Mouse (Mus musculus): ENCODE data around the gene Ip6k1. TPM values are rescaled to one million over a fixed set of nuclear protein-coding genes. Genes with fewer than 3 reads are reported as not detected.

Ip6k1 gene
- total and polyA plus RNA-seq, 2 experiments from 2014 or later: 25.4 to 102 TPM

DNA sequence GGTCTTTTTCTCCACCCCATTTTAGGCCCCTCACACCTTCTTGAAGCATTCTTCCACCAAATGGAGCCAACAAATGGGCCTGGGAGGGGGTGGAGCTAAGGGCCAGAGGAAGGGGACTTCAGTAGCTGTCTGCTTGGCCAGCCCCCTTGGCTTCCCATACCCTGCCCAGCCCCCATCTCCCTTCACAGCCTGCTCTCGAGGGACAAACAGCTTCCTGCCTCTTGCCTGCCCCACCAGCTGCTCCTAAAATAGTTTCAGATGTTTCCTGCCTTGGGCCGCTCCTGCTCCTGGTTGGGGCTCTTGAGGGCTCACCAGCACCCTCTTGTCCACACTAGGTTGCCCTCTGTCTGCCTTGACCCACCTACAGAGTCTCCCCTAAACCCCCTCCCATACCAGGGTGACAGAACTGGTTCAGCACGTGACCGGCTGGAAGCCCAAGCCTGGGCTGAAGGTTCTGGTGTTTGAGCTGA lies 18.8 kb upstream of the Ip6k1 start:
- Histone ChIP-seq H3K36me3 (replicated peaks; ENCODE audit: control insufficient read depth, insufficient read depth, low read length) (peaks cover 12% of the 10 kb centered on the region), H3K4me2 (ENCODE audit: low read depth, low read length) (peak overlapping the region; percentile 84), H3K9ac (replicated peaks; ENCODE audit: low read depth, low read length) (peak overlapping the region; percentile 77), H3K27me3 (ENCODE audit: control insufficient read depth, insufficient read depth, low read length) (no peaks in the 10 kb centered on the region), H3K9me3 (replicated peaks; ENCODE audit: control insufficient read depth, low read length) (no peaks in the 10 kb centered on the region), H3K27ac (ENCODE audit: low read depth) (peak overlapping the region; percentile 98), H3K4me1 (ENCODE audit: control insufficient read depth, insufficient read depth) (peaks cover 26% of the 10 kb centered on the region), H3K4me3 (ENCODE audit: low read depth, low read length) (peak overlapping the region; percentile 80)
- peak; percentile 97 for TF ChIP-seq EP300 (IDR thresholded peaks at IDR 0.05; ENCODE audit: low read depth)
- TF ChIP-seq CTCF (IDR thresholded peaks at IDR 0.05; ENCODE audit: low read depth): no peak
- peak; percentile 66 for ATAC-seq (ENCODE audit: insufficient read depth, low read depth)
- DNase-seq (ENCODE audit: low spot score): peak; percentile 93
- WGBS: 6% methylated on average over 4 of the region's 4 CpGs

DNA sequence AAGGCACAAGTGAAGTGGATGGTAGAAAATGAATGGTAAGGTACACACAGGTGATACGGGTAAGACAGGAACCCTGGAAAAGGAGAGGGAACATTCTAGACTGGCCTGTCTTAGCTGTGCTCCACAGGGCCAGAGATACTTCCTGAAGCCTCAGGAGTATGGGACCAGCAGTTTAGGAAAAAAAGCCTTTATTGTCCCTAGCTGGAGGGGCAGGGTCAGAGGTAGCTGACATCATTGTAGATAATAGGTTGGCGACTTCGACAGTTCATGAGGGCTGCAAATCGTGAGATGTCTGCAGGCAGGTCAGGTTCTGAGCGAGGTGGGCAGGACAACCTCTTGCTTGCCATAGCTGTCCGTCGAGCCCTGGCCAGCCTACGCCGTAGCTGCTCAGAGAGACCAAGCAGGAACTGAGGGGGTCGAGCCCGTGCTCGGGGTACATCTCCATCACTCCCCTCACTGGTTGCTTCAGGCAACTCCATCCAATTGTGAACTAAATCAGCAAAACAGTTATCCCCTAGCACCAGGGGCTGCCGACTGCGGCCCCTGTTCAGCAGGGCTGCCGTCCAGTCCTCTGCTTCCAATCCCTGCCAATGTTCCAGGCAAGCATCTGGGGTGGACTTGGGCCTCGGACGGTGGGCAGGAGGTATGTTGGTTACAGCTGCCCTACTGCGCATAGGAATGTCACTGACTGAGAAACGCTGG lies 18.1 kb upstream of the Ip6k1 start:
- Histone ChIP-seq H3K4me2 (ENCODE audit: low read depth, low read length) (peak overlapping the region; percentile 84), H3K27ac (ENCODE audit: low read depth) (peak overlapping the region; percentile 98), H3K36me3 (replicated peaks; ENCODE audit: control insufficient read depth, insufficient read depth, low read length) (peaks cover 9% of the 10 kb centered on the region), H3K9ac (replicated peaks; ENCODE audit: low read depth, low read length) (peak overlapping the region; percentile 77), H3K9me3 (replicated peaks; ENCODE audit: control insufficient read depth, low read length) (no peaks in the 10 kb centered on the region), H3K4me3 (ENCODE audit: low read depth, low read length) (peak overlapping the region; percentile 80), H3K4me1 (ENCODE audit: control insufficient read depth, insufficient read depth) (peaks cover 26% of the 10 kb centered on the region), H3K27me3 (ENCODE audit: control insufficient read depth, insufficient read depth, low read length) (no peaks in the 10 kb centered on the region)
- 49% methylated on average over 19 of the region's 19 CpGs for WGBS
- ATAC-seq (ENCODE audit: insufficient read depth, low read depth) (no peak), DNase-seq (ENCODE audit: low spot score) (no peak)
- TF ChIP-seq EP300 (IDR thresholded peaks at IDR 0.05; ENCODE audit: low read depth) (no peak), CTCF (IDR thresholded peaks at IDR 0.05; ENCODE audit: low read depth) (no peak)

DNA sequence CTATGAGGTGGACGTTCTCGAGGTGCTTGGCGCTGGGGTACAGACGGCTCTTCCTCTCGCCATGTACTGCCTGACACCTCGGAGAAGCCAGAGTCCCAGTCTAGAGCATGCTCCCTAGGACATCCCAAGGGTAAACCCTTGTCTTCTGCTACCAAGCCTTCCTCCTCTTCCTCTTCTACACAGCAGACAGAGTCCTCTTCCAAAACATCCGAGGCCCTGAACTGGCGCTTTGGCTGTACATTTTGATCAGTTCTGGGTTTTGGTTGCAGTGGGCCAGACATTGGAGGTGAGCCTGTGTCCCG lies 17.6 kb upstream of the Ip6k1 start:
- no peaks in the 10 kb centered on the region for H3K27me3 ChIP-seq (ENCODE audit: control insufficient read depth, insufficient read depth, low read length)
- peaks cover 4% of the 10 kb centered on the region for H3K36me3 ChIP-seq (replicated peaks; ENCODE audit: control insufficient read depth, insufficient read depth, low read length)
- H3K9ac ChIP-seq (replicated peaks; ENCODE audit: low read depth, low read length): peak overlapping the region; percentile 77
- TF ChIP-seq CTCF (IDR thresholded peaks at IDR 0.05; ENCODE audit: low read depth): no peak
- no peak for TF ChIP-seq EP300 (IDR thresholded peaks at IDR 0.05; ENCODE audit: low read depth)
- WGBS: 48% methylated on average over 9 of the region's 9 CpGs
- no peaks in the 10 kb centered on the region for H3K9me3 ChIP-seq (replicated peaks; ENCODE audit: control insufficient read depth, low read length)
- ATAC-seq (ENCODE audit: insufficient read depth, low read depth) (no peak), DNase-seq (ENCODE audit: low spot score) (no peak)
- peak overlapping the region; percentile 80 for H3K4me3 ChIP-seq (ENCODE audit: low read depth, low read length)
- H3K4me1 ChIP-seq (ENCODE audit: control insufficient read depth, insufficient read depth): peaks cover 26% of the 10 kb centered on the region
- peak overlapping the region; percentile 84 for H3K4me2 ChIP-seq (ENCODE audit: low read depth, low read length)
- peak overlapping the region; percentile 98 for H3K27ac ChIP-seq (ENCODE audit: low read depth)

DNA sequence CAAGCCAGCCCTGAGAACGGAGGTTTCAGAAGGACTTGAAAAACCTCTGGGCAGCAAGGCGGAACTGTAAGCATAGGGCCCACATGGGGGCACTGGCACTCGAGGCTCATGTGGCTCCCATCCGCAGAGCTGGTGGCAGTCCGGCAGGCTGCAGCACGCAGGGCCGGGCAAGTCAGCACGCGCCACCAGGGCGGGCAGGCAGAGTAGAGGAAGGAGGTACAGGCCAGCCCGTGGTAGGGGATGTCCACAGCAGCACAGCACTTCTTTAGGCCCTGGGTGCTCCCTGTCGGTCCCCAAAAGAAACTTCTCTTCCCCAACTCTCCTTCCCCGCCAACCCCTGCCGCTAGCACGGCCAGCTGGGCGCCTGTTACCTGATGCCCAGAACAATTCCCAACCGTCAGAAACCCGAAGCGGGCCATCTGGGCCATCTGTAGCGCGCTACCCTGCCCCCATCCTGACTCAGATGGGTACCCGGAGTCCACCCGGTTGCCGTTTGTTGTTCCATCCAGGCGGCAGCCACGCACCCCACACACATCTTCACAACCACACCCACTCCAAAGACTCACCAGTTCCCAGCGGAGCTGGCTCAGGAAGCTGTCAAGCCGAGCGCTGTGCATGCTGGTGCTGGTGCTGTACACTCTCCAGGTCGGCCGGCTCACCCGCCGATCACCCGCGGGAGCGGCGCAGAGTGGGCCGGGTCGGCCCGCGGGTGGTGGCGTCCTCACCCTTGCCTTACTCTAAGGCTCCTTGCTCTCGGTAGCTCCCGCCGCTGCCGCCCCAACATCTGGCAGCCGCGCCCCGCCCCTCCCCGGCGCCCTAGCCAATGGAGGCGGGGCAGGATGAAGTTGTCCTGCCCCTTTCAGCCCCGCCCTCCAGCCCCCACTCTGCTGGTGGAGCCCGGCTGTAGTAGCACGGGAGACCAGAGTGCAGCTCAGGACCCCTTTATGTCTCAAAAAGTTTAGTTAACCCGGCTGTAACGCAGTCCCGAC lies 16.9 kb upstream of the Ip6k1 start, which contains the start of gene Inka1:
Inka1 (minus strand) TSS at position 749 of the 989 bp plus-strand sequence.
- ATAC-seq (ENCODE audit: insufficient read depth, low read depth): peak; percentile 57
- Histone ChIP-seq H3K9me3 (replicated peaks; ENCODE audit: control insufficient read depth, low read length) (no peaks in the 10 kb centered on the region), H3K4me3 (ENCODE audit: low read depth, low read length) (peak within 1 kb of the TSS; percentile 80), H3K36me3 (replicated peaks; ENCODE audit: control insufficient read depth, insufficient read depth, low read length) (no peaks in the 10 kb centered on the region), H3K27ac (ENCODE audit: low read depth) (peak within 1 kb of the TSS; percentile 98), H3K9ac (replicated peaks; ENCODE audit: low read depth, low read length) (peak within 1 kb of the TSS; percentile 77), H3K27me3 (ENCODE audit: control insufficient read depth, insufficient read depth, low read length) (no peaks in the 10 kb centered on the region), H3K4me2 (ENCODE audit: low read depth, low read length) (peak within 1 kb of the TSS; percentile 84), H3K4me1 (ENCODE audit: control insufficient read depth, insufficient read depth) (peaks cover 26% of the 10 kb centered on the region)
- under 1% methylated on average over 58 of the region's 58 CpGs for WGBS
- peak; percentile 83 for DNase-seq (ENCODE audit: low spot score)
- peak; percentile 4; the same call in 1 of the 2 replicates for TF ChIP-seq CTCF (IDR thresholded peaks at IDR 0.05; ENCODE audit: low read depth)
- peak; percentile 20; the same call in 1 of the 2 replicates for TF ChIP-seq EP300 (IDR thresholded peaks at IDR 0.05; ENCODE audit: low read depth)

DNA sequence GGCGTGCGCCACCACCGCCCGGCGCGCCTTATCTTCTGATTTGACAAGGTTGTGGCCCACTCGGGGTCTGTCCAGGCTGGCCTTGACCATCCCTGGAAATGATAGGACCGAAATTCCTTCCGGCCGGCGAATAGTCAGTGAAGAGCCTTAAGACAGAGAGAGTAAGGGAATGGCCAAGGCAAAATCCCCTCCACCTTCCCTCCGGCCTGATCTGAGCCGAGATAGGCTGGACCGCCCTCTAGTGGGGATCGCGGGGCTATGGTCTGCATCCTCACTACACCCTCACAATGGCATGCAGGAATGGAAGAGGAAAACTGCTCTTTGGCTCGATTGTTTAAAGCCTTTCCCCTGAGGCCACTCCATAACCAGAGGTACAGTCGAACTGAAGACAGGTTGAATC lies 15.9 kb upstream of the Ip6k1 start:
- H3K27me3 ChIP-seq (ENCODE audit: control insufficient read depth, insufficient read depth, low read length): no peaks in the 10 kb centered on the region
- H3K9ac ChIP-seq (replicated peaks; ENCODE audit: low read depth, low read length): no peak overlapping the region; the same call in 1 of the 2 replicates
- peaks cover 26% of the 10 kb centered on the region for H3K4me1 ChIP-seq (ENCODE audit: control insufficient read depth, insufficient read depth)
- peak; percentile 22 for ATAC-seq (ENCODE audit: insufficient read depth, low read depth)
- peak overlapping the region; percentile 98; the same call in 1 of the 2 replicates for H3K27ac ChIP-seq (ENCODE audit: low read depth)
- no peaks in the 10 kb centered on the region for H3K9me3 ChIP-seq (replicated peaks; ENCODE audit: control insufficient read depth, low read length)
- peak overlapping the region; percentile 80 for H3K4me3 ChIP-seq (ENCODE audit: low read depth, low read length)
- no peaks in the 10 kb centered on the region for H3K36me3 ChIP-seq (replicated peaks; ENCODE audit: control insufficient read depth, insufficient read depth, low read length)
- TF ChIP-seq EP300 (IDR thresholded peaks at IDR 0.05; ENCODE audit: low read depth) (no peak), CTCF (IDR thresholded peaks at IDR 0.05; ENCODE audit: low read depth) (peak; percentile 84)
- peak; percentile 70 for DNase-seq (ENCODE audit: low spot score)
- peak overlapping the region; percentile 84 for H3K4me2 ChIP-seq (ENCODE audit: low read depth, low read length)
- 3% methylated on average over 18 of the region's 18 CpGs for WGBS
